Mouse (Mus musculus): ENCODE measurements around the gene 2810408A11Rik.

The 2810408A11Rik gene

DNA sequence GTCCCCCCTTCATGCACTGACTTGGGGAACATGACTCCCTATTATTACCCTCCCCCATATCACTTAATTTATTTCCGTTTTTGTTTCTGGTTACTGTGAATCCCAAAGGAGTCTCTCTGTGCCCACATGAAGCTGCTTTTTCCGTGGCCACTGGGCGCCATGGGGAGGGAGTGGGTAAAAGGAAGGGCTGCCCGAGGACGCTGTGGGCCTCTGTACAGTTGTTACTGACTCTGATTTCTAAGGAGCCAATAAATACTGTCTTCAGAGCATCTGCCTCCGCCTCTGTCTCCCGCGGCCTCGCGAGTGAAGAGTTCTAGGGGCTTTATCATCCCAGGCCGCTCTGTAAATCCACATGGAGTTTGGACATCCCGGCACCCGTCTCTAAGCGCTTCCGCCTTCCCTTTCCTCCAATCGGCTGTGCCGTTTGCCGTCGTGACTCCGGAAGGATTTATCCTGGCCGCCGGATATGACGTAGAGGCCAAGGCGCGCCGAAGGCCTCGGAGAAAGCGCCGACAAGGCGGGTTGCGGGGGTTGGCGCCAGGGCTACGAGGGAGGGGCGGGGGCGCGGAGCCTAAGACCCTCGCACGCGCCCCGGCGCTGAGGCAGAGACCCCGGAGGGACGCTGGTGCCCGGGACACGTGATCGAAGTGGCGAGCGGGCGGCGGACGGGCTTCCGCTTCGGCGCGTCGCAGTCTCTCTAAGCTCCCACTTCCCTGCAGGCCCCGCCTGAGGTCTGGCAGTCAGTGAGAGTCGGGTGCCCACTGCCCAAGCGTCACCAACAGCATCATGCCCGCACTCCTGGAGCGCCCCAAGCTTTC is 13.0 kb upstream of the 2810408A11Rik start, which contains the start of gene Gps2:
Gene Gps2 (plus strand): TSS at position 335 of the 818 bp plus-strand sequence.
- in situ Hi-C loops (cut with MboI, MseI), result loop anchor here (10.0 kb wide), 2 partner anchors 751 to 1061 kb away; partner anchors contain the start of genes Rpain (in 1 of the 2) and Spag7 (in 1 of the 2)

DNA sequence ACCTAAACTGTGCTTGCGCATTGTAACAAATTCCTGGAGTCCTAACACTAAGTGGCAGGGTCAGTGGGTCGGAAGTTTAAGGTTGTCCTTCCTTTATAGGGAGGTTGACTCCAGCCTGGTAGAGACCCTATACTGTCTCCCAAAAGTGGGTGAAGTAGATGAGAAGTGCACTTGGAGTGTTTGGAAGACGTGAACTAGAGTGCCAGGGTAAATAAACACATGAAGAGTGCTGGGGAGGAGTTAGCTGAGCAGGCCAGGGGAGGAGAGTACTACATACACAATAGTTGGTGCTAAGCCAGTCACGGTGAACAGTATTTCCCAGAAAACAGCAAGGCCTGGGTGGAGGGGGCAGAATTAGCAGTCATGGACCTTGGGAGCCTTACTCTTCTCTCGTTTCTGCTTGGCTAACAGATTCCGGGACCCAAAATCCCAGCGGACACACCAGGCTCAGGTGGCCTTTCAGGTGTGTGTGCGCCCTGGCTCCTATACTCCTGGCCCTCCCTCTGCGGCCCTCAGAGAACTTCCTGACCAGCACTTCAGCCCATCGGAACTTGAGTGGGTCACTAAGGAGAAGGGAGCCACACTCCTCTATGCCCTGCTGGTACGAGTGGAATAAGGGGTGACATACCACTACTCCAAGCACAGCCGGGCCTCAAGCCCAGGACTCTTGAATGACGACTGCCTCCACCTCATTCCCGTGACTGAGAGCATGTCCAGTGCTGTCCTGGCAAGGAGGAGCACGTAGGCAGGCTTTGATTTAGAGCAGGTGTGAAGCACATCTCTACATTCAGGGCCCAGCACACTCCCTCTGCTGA is 12.1 kb upstream of the 2810408A11Rik start:
- in situ Hi-C loops (cut with MboI, MseI), result loop anchor here (10.0 kb wide), 2 partner anchors 752 to 1062 kb away; partner anchors contain the start of genes Rpain (in 1 of the 2) and Spag7 (in 1 of the 2)

DNA sequence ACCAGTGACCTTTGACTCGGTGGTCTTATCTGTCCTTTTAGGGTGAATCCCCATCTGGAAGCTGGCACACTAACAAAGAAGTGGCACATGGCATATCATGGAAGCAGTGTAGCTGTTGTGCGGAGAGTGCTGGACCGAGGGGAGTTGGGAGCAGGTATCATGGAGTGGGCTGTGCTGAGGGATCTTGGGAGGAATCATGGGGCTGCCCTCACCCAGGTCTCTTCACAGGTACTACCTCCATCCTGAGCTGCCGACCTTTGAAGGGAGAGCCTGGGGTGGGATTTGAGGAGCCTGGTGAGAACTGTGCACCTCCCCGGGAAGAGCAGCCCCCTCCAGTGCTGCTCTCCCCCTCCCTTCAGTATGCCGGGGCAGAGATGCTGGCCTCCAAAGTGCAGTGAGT is 10.9 kb upstream of the 2810408A11Rik start:
- in situ Hi-C loops (cut with MboI, MseI), result loop anchor here (10.0 kb wide), 2 partner anchors 753 to 1063 kb away; partner anchors contain the start of genes Rpain (in 1 of the 2) and Spag7 (in 1 of the 2)

DNA sequence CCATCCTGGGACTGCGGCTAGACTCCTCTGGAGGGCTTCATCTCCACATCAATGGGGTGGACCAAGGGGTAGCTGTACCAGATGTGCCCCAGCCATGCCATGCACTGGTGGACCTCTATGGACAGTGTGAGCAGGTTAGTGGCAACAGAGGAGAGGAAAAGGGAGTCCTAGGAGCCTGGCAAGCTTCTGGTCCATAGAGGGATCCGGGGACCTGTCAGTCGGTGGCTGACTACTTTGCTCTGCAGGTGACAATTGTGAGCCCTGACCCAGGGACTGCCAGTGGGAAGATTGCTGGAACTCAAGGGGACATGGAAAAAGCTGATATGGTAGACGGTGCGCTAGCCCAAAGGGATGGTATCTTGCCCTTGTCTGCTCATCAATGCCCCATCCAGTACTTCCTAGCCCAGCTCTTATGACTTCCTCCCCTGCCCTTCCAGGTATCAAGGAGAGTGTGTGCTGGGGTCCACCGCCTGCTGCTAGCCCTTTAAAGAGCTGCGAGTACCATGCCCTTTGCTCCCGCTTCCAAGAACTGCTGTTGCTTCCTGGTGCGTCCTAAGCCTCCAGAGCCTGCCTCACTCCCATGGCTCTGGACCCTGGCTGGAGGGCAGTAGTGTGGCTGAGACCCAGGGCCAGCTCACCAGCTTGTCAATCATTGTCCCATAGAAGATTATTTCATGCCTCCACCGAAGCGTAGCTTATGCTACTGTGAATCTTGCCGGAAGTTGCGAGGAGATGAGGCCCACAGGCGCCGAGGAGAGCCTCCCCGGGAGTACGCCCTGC is 10.2 kb upstream of the 2810408A11Rik start:
- in situ Hi-C loops (cut with MboI, MseI), result loop anchor here (10.0 kb wide), 2 partner anchors 754 to 1064 kb away; partner anchors contain the start of genes Rpain (in 1 of the 2) and Spag7 (in 1 of the 2)

DNA sequence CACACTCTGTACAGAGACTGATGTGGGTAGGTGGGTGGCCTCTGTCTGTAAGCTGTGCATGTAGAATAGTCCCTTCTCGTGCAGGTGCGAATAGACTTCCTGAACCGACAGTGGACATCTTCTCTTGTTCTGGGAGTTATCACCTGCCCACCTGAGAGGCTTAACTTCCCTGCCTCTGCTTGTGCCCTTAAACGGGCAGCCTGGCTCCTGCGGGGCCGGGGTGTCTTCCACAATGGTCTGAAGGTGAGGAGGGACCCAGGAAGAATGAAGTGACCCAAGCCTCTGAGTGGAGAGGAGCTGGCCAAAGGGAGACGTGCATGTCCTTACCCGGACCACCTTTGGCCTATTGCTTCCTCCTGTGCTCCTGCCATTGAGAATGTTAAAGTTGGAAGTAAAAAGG is 9.4 kb upstream of the 2810408A11Rik start:
- in situ Hi-C loops (cut with MboI, MseI), result loop anchor here (10.0 kb wide), 2 partner anchors 755 to 1065 kb away; partner anchors contain the start of genes Rpain (in 1 of the 2) and Spag7 (in 1 of the 2)

DNA sequence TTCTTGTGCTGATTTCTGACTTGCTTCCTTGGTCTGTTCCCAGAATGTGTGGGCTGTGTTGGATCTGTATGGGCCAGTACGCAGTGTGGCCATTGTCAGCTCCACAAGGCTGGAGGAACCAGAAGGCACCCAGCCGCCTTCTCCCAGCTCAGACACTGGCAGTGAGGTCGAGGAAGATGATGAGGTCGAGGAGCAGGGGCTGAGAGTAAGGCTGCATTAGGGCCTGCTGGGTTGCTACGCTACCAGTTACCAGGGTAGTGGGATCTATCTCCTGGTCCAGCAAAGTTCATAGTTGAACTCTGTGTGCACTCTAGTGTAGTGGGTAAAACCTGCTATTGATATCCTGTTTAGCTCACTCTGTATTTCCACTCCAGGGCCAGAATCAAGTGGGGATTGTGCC is 8.4 kb upstream of the 2810408A11Rik start:
- in situ Hi-C loops (cut with MboI, MseI), result no loop called here

DNA sequence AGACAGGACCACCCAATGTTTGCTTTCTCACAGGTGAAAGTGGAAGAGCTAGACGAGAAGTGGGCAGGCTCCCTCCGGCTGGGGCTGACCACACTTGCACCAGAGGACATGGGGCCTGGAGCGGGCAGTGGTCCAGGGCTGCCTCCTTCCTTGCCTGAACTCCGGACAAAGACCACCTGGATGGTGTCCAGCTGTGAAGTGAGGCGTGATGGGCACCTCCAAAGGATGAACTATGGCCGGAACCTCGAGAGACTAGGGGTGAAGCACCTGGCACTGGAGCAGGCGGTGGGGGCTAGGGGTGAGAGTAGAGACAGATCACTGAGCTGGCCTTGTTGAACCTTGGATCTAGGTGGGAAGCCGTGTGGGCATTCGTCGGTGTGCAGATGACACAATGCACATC is 7.9 kb upstream of the 2810408A11Rik start:
- in situ Hi-C loops (cut with MboI, MseI), result no loop called here

DNA sequence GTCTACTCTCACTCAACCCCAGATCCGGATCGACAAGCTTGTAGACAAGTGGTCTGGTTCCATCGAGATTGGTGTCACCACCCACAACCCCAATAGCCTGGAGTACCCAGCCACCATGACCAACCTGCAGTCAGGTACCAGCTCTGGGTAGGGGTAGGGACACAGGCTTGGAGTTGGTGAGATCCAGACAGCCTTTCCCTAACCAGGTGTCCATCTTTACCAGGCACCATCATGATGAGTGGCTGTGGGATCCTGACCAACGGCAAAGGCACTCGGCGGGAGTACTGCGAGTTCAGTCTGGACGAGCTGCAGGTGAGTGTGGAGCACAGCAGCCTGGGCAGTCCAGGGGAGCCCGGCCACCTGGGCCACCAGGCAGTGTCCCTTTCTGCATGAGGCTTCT is 3.5 kb upstream of the 2810408A11Rik start:
- in situ Hi-C loops (cut with MboI, MseI), result no loop called here

DNA sequence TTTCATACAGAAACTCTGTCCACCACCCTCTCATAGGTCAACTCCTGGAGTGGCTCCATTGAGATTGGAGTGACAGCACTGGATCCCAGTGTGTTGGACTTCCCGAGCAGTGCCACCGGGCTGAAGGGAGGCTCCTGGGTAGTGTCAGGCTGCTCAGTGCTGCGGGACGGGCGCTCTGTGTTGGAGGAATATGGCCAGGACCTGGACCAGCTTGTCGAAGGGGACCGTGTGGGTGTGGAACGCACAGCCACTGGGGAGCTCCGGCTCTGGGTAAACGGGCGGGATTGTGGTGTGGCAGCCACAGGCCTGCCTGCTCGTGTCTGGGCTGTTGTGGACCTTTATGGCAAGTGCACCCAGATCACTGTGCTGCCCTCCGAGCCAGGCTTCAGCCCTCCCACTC is 2.2 kb upstream of the 2810408A11Rik start:
- in situ Hi-C loops (cut with MboI, MseI), result no loop called here

DNA sequence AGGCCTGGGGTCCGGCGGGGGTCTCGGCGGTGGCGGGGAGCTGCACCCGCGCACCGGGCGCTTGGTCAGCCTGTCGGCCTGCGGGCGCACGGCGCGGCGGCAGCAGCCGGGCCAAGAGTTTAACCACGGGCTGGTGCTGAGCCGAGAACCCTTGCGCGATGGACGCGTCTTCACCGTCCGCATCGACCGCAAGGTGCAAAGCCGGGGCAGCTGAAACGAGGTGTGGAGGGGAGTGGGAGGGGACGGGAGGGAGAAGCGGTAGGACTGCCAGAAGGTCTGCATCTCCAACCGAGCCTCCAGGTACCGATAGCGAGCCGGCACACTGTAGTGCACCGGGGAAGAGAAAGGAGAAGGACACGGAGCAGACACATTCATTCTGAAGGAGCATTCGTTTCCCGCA is 1.2 kb upstream of the 2810408A11Rik start:
- in situ Hi-C loops (cut with MboI, MseI), result no loop called here

DNA sequence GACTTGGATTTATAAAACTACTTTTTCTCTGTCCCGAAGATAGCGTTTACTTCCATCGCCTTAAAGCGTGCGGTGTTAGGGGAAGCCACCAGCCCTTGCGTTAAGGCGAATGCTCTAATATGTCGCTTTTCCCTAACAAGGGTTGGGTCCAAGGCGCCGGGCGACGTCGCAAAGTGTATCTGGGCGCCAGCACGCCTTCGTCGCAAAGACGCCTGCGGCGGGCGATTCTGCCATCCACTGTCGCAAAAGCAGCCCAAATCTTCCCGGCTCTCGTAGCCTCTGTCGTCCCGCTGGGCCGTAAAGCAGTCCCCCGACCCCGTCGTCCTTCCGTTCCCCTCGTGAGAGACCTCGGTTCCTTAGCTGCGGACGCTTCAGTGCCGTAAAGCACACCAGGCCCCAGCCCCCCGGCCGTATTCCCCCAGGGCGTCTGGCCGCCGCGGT is 639 bp upstream of the 2810408A11Rik start:
- in situ Hi-C loops (cut with MboI, MseI), result no loop called here

DNA sequence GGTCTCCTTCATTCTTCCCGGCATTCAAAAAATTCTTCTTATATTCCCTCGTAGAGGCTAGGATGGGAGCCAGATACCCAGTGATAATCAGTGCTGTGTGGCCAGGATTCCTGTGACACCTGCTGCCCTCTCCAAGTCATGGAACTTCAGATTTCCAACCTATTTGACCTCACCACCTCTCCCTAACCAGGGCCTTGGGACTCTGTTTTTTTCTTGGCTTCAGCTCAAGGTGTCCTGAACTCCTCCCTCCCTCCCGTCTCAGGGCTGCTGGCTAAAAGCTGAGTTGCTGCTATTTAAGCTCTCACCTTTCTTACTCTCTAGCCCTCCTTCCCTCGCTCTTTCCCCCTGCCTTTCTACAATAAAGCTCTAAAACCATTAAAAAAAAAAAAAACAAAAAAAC is 917 bp downstream of the 2810408A11Rik start:
- in situ Hi-C loops (cut with MboI, MseI), result no loop called here

DNA sequence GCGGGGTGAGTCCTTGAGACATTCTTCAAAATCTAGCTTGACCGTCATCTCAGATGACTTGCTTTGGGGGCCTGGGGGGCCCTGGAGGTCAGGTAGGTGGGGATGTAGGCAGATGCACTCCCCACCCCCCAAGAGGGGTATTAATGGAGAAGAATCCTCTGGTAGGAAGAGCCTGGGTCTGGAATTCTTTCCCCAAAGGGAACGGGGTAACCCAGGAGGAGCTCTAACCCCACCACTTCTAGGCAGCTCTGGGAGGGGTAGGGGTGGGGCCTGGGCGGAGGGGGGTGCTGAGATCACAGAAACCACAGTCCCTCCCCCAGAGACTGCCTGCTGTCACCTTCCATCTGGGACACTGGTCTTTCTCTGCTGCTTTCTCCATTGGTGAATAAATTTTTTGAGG is 5.5 kb downstream of the 2810408A11Rik start, which contains the start of gene Acap1:
Gene Acap1 (minus strand): TSS at position 249 of the 400 bp plus-strand sequence.
- in situ Hi-C loops (cut with MboI, MseI), result no loop called here

DNA sequence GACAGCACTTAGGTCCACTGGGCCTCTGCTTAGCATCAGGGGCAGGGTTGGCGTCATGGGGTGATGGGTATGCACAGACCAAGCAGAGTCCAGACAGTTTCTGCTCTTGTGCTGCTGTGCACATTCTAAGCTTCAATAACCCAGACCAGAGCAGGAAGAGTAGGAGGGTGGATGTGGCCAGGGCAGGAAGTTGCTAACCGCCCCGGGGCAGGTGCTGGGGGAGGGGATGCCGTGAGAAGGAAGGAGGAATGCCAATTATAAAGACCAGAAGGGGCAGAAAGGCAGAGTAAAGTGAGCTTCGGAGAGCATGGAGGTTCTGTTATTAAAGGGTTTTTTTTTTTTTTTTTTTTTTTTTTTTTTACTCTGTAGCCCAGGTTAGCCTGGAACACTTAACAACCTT is 6.1 kb downstream of the 2810408A11Rik start:
- in situ Hi-C loops (cut with MboI, MseI), result no loop called here

DNA sequence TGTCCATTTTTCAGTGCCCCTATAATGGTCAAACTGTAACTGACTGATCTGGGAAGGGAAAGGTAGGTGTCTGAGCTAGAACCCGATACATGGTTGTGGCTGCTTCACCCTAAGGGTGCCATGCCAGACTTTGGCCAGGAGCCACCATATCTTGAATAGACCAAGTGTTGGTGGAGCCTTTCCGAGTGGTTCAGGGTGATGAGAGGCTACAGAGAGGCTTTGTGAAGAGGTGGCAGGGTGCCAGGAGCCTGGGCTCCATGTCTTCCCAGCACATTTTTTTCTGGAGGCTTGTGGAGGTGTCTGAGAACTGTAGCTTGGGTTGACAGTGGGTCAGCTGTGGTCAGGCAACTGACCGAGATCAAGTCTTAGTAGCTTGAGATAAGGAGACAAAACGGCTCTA is 9.3 kb downstream of the 2810408A11Rik start:
- in situ Hi-C loops (cut with MboI, MseI), result no loop called here

DNA sequence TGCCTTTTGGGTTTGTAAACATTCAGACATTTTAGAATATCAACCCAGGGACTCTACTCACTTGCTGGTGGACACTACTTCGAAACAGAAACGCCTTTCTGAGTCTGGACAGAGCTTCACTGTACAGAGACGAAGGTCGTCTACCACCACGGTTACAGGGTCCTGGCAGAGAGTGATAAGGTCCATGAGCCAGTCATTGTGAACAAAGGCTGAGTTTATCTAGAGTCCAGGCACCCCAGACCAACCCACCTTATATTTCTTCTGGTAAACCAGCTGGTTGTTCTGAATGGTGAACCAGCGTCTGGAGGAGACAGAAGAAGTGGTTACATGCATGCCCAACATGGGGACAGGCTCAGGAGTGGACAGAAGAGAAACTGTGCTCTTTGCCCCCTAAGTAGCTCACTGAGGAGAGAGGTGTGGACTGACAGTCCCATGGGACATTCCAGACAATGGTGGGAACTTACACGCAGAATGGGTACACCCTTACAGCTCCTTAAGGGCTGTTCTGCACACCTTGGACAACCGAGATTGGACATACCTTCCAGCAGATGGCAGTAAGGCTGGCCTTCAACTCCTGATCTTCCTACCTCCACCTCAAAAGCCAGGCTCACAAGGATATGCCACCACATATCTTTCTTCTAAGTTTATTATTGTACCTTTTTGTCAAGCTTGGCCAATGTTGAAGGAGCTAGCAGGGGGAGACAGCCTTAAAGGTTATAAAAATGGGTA is 13.7 kb downstream of the 2810408A11Rik start:
- in situ Hi-C loops (cut with MboI, MseI), result no loop called here

DNA sequence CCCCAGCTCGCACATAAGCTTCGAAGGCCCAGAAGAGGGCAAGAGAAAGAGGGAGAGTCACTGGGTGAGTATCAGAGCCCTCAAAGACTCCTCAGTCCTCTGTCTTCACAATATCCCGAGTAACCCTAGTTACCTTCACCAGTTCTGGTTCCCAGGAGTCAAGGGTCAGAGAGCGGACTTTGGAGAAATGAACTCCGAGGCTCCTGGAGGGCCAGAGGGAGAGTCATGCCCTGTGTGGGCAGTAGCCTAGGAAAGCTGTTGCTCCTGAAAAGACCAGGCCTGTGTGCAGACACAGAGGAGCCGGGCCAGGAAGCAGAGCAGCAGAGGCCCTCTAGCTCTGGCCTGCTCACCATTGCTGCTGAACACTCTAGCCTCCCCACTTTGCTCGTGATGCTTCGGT is 16.1 kb downstream of the 2810408A11Rik start:
- in situ Hi-C loops (cut with MboI, MseI), result loop anchor here in 1 of 2 experiments (5.0 kb wide), 1 partner anchor 63 kb away; the partner anchor contains the start of gene Slc2a4

DNA sequence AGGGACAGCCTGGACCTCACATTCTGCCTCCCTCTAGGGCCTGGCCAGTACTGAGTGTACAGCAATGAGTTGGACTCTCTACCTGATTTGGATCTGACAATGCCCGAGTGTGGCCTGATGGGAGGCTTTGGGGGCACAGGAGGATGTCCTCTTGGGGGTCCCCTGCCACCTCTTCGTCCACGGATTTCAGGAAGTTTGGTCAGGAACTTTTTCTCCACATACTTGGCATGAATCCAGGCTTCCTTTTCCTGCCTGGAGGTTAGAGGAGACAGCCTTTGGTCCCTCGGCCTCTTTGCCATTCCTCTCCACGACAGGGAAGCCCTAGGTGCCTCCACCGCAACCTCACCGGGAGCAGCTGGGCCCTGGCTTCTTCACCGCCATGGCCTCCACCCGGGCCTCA is 16.5 kb downstream of the 2810408A11Rik start:
- in situ Hi-C loops (cut with MboI, MseI), result loop anchor here in 1 of 2 experiments (5.0 kb wide), 1 partner anchor 63 kb away; the partner anchor contains the start of gene Slc2a4

DNA sequence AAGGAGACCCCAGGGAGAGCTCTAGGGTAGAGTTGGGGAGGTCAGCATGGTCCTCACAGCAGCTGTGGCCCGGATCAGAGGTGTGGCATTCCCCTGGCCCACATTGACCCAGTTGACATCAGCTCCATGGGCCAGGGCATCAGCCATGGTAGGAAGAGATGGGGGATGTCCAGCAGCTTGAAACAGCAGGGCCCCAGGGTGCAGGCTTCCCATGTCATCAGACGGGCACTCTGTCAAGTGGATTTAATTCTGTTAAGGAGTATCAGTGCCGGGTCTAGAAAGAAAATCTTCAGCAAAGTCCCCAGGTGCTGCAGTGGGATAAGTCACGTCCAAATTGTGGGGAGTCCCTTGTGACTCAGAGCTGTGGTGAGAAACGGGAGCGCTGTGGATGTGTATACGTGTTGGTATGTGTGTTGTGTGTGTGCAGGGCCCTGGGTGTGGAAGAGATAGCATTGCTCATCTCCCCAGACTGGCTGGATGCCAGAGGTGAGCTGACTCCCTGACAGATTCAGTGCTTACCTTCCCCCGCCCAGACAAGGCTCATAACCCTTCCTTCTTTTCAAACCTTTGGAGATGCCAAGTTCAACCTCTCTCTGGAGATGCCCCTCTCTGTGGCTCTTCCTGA is 17.1 kb downstream of the 2810408A11Rik start:
- in situ Hi-C loops (cut with MboI, MseI), result loop anchor here in 1 of 2 experiments (5.0 kb wide), 1 partner anchor 64 kb away; the partner anchor contains the start of gene Slc2a4
